ENCODE assay signal across 8 mouse cellular contexts in genomic region chrX:75083982-75084773, GRCm38 (mm10). TPM values are rescaled to one million over a fixed set of nuclear protein-coding genes. Genes with fewer than 3 reads are reported as not detected.
A peak's percentile ranks its signal among the peaks of the same experiment; 100 is the strongest.
DNase-seq lines count a peak whose midpoint lies in the region; ATAC-seq and TF ChIP-seq lines count a peak whose summit lies in the region.

No protein-coding gene starts in this region.

- no peaks in the 10 kb centered on the region for H3K36me3 ChIP-seq in embryonic facial prominence, embryonic 14.5 days (ENCODE audit: control insufficient read depth, insufficient read depth, low read length)
- no peaks in the 10 kb centered on the region for H3K36me3 ChIP-seq in heart, postnatal 0 days (replicated peaks; ENCODE audit: control insufficient read depth, insufficient read depth, low read length)
- H3K36me3 ChIP-seq in splenic B cell, adult 2 months (ENCODE audit: control insufficient read depth, insufficient read depth, low read length, poor library complexity, severe bottlenecking), result no peaks in the 10 kb centered on the region

- peak overlapping the region; percentile 65 for H3K27ac ChIP-seq in layer of hippocampus, adult 2 months
- no peak overlapping the region for H3K27ac ChIP-seq in embryonic facial prominence, embryonic 14.5 days (replicated peaks; ENCODE audit: low read depth, low read length)
- peak overlapping the region; percentile 48 for H3K27ac ChIP-seq in heart, postnatal 0 days (ENCODE audit: low read depth)

- no peaks in the 10 kb centered on the region for H3K27me3 ChIP-seq in embryonic facial prominence, embryonic 14.5 days (replicated peaks; ENCODE audit: control insufficient read depth, insufficient read depth, low read length)
- no peaks in the 10 kb centered on the region for H3K27me3 ChIP-seq in heart, postnatal 0 days (ENCODE audit: control insufficient read depth, insufficient read depth, low read length)
- no peaks in the 10 kb centered on the region for H3K27me3 ChIP-seq in splenic B cell, adult 2 months (ENCODE audit: control insufficient read depth, insufficient read depth, low read length, poor library complexity, severe bottlenecking)

- peak overlapping the region; percentile 40; the same call in 1 of the 2 replicates for H3K9ac ChIP-seq in embryonic facial prominence, embryonic 14.5 days (ENCODE audit: low read depth, low read length)
- H3K9ac ChIP-seq in heart, postnatal 0 days (replicated peaks; ENCODE audit: low read depth, low read length), result peak overlapping the region; percentile 45

- no peak for TF ChIP-seq CTCF in layer of hippocampus, adult 2 months (conservative IDR thresholded peaks at IDR 0.05)
- no peak for TF ChIP-seq CTCF in heart, postnatal 0 days (IDR thresholded peaks at IDR 0.05; ENCODE audit: low read depth)

- DNase-seq in layer of hippocampus, adult 2 months (ENCODE audit: low spot score in 2 of 2), result no peak
- DNase-seq in layer of hippocampus, adult 11-12 months (ENCODE audit: low spot score), result no peak
- peak; percentile 12 for DNase-seq in adrenal gland, postnatal 10 days
- peak; percentile 9 for DNase-seq in embryonic facial prominence, embryonic 14.5 days (ENCODE audit: low spot score)
- no peak for DNase-seq in heart, postnatal 0 days (ENCODE audit: low spot score)
- peak; percentile 1 to 38 for DNase-seq in kidney, postnatal 25 days
- DNase-seq in splenic B cell, adult 2 months (ENCODE audit: low read depth, low spot score), result peak; percentile 8

- H3K4me3 ChIP-seq in layer of hippocampus, adult 2 months, result peak overlapping the region; percentile 63
- H3K4me3 ChIP-seq in embryonic facial prominence, embryonic 14.5 days (ENCODE audit: low read depth, low read length), result peak overlapping the region; percentile 42
- H3K4me3 ChIP-seq in heart, postnatal 0 days (ENCODE audit: low read depth, low read length), result peak overlapping the region; percentile 60

- ATAC-seq in embryonic facial prominence, embryonic 14.5 days (ENCODE audit: low read depth), result no peak
- peak; percentile 51 for ATAC-seq in heart, postnatal 0 days (ENCODE audit: insufficient read depth, low read depth)
- peak; percentile 66 for ATAC-seq in megakaryocyte, adult 5-6 weeks (ENCODE audit: poor library complexity, severe bottlenecking)

- peak overlapping the region; percentile 53 for H3K4me2 ChIP-seq in embryonic facial prominence, embryonic 14.5 days (ENCODE audit: low read depth, low read length)
- peak overlapping the region; percentile 64 for H3K4me2 ChIP-seq in heart, postnatal 0 days (ENCODE audit: low read depth, low read length)

- no peaks in the 10 kb centered on the region for H3K4me1 ChIP-seq in embryonic facial prominence, embryonic 14.5 days (ENCODE audit: control insufficient read depth, insufficient read depth, low read length)
- H3K4me1 ChIP-seq in heart, postnatal 0 days (ENCODE audit: control insufficient read depth, insufficient read depth), result no peaks in the 10 kb centered on the region

- no peak for TF ChIP-seq EP300 in heart, postnatal 0 days (IDR thresholded peaks at IDR 0.05; ENCODE audit: low read depth)

- 32% methylated on average over 11 of the region's 26 CpGs for WGBS in embryonic facial prominence, embryonic 14.5 days
- WGBS in heart, postnatal 0 days, result 18% methylated on average over 26 of the region's 26 CpGs

- no peaks in the 10 kb centered on the region for H3K9me3 ChIP-seq in embryonic facial prominence, embryonic 14.5 days (ENCODE audit: control insufficient read depth, low read length)
- no peaks in the 10 kb centered on the region for H3K9me3 ChIP-seq in heart, postnatal 0 days (replicated peaks; ENCODE audit: control insufficient read depth, low read length)

RNA-seq across cellular contexts. Expression of gene Gab3, which starts 1.1 kb away (rescaled TPM):
- total RNA-seq in layer of hippocampus, adult 2 months (2021), result 1 to 10 TPM; 1.7 to 2.2 TPM
- 1 to 10 TPM; 1.7 to 2.7 TPM for total RNA-seq in adrenal gland, postnatal 10 days (2021)
- 1.7 and 2.3 TPM in 2 replicates for polyA plus RNA-seq in embryonic facial prominence, embryonic 14.5 days (2014; fragmentation: Nextera tagmentation; extraction: Ambion mirVana)
- 3.8 and 4.6 TPM in 2 replicates for total RNA-seq in heart, postnatal 0 days (2014; rRNA removed; ENCODE audit: low replicate concordance)
- 2.7 and 3.1 TPM in 2 replicates for polyA plus RNA-seq in heart, postnatal 0 days (2015; fragmentation: Nextera tagmentation; extraction: Ambion mirVana)
- total RNA-seq in megakaryocyte, adult 5-6 weeks (2015), result 15.3 and 19.9 TPM in 2 replicates
- 6.2 and 10.0 TPM in 2 replicates for total RNA-seq in megakaryocyte, adult 5-6 weeks (2017)

RNA-seq across cellular contexts. Expression of gene Dkc1, which starts 11.5 kb away (rescaled TPM):
- 10 to 100 TPM; 28.9 to 35.4 TPM for total RNA-seq in layer of hippocampus, adult 2 months (2021)
- total RNA-seq in adrenal gland, postnatal 10 days (2021), result 10 to 100 TPM; 48.0 to 52.3 TPM
- polyA plus RNA-seq in embryonic facial prominence, embryonic 14.5 days (2014; fragmentation: Nextera tagmentation; extraction: Ambion mirVana), result 109 and 125 TPM in 2 replicates
- 10.5 and 22.8 TPM in 2 replicates for total RNA-seq in heart, postnatal 0 days (2014; rRNA removed; ENCODE audit: low replicate concordance)
- 39.4 and 44.8 TPM in 2 replicates for polyA plus RNA-seq in heart, postnatal 0 days (2015; fragmentation: Nextera tagmentation; extraction: Ambion mirVana)
- 37.4 and 41.2 TPM in 2 replicates for total RNA-seq in megakaryocyte, adult 5-6 weeks (2015)
- total RNA-seq in megakaryocyte, adult 5-6 weeks (2017), result 79.3 and 82.6 TPM in 2 replicates

RNA-seq across cellular contexts. Expression of gene Mpp1, which starts 46.6 kb away (rescaled TPM):
- total RNA-seq in layer of hippocampus, adult 2 months (2021), result 10 to 100 TPM; 42.4 to 43.5 TPM
- total RNA-seq in adrenal gland, postnatal 10 days (2021), result 10 to 100 TPM; 39.5 to 50.3 TPM
- polyA plus RNA-seq in embryonic facial prominence, embryonic 14.5 days (2014; fragmentation: Nextera tagmentation; extraction: Ambion mirVana), result 48.0 and 53.6 TPM in 2 replicates
- total RNA-seq in heart, postnatal 0 days (2014; rRNA removed; ENCODE audit: low replicate concordance), result 35.3 and 36.9 TPM in 2 replicates
- polyA plus RNA-seq in heart, postnatal 0 days (2015; fragmentation: Nextera tagmentation; extraction: Ambion mirVana), result 20.8 and 21.1 TPM in 2 replicates
- total RNA-seq in megakaryocyte, adult 5-6 weeks (2015), result 95.3 and 104 TPM in 2 replicates
- 88.8 and 97.8 TPM in 2 replicates for total RNA-seq in megakaryocyte, adult 5-6 weeks (2017)

Comparison
In these comparisons a context has a peak if more than half of its experiments do, and no peak if none do; other contexts are left out.
1. DNase-seq: peak in adrenal gland, postnatal 10 days (single experiment), embryonic facial prominence, embryonic 14.5 days (single experiment), kidney, postnatal 25 days (2 of 2) and splenic B cell, adult 2 months (single experiment); none in layer of hippocampus, adult 2 months (0 of 2), layer of hippocampus, adult 11-12 months (single experiment) and heart, postnatal 0 days (single experiment).
2. Peak in every context shown above with its lines, with median percentiles within 50 percentile points of each other: H3K4me3 ChIP-seq.